Mouse (Mus musculus) bone marrow macrophage, adult 2 months (primary cell): Measurements from ENCODE around the gene Dnase2b. TPM values are rescaled to one million over a fixed set of nuclear protein-coding genes. Genes with fewer than 3 reads are reported as not detected.
A peak's percentile ranks its signal among the peaks of the same experiment; 100 is the strongest.

ENCODE experiments used
- H3K27ac ChIP-seq: 2 replicates; pipeline ENCODE4 v1.5.1; 2012; ENCODE audit warnings: low read depth, low read length; ENCODE audit not compliant: insufficient read depth
- H3K4me1 ChIP-seq: 2 replicates; pipeline ENCODE4 v1.6.1; 2012; ENCODE audit warnings: low read length; ENCODE audit not compliant: control insufficient read depth, insufficient read depth
- H3K4me3 ChIP-seq: 2 replicates; pipeline ENCODE4 v1.5.1; 2012; ENCODE audit warnings: mild to moderate bottlenecking, low read length, moderate library complexity; ENCODE audit not compliant: insufficient read depth
- CTCF ChIP-seq: IDR thresholded peaks from 2 replicates; pipeline ENCODE4 v1.5.1; 2012; ENCODE audit warnings: low read depth, mild to moderate bottlenecking, low read length, moderate library complexity
- POLR2A ChIP-seq: IDR thresholded peaks from 2 replicates; pipeline ENCODE4 v1.6.1; 2012; ENCODE audit warnings: mild to moderate bottlenecking, low read depth, low read length, borderline replicate concordance
- polyA plus RNA-seq: library from polyadenylated mRNA; stranded (reverse); fragments of >200 nt; gene quantifications from 2 replicates; pipeline ENCODE4 v1.2.4, GENCODE M21; 2012; ENCODE audit not compliant: missing spikeins, insufficient read depth, insufficient read length

Gene Dnase2b
- not detected in 2 replicates for polyA plus RNA-seq

DNA sequence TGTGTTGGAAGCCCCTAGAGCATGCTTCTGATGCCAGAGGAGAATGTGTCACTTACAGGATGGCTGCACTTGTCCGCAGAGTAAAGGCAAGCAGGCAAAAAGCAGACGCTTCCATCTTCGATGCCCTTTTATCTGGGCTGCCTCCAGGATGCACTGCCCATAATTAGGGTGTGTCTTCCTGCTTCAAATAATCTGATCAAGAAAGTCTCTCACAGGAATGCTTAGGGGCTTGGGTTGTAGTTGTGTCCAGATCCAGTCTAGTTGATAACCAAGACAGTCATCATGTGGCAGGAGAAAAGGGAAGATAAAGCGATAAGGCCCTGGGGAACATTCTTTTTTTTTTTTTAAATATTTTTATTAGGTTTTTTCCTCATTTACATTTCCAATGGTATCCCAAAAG, at the start of gene Dnase2b:
TSS of gene Dnase2b (minus strand) at position 101 of the 400 bp plus-strand sequence.
- H3K4me1 ChIP-seq, result peaks cover 6% of the 10 kb centered on the region
- H3K27ac ChIP-seq, result no peak within 1 kb of the TSS
- H3K4me3 ChIP-seq, result no peak within 1 kb of the TSS
- TF ChIP-seq CTCF (no peak), POLR2A (no peak)

DNA sequence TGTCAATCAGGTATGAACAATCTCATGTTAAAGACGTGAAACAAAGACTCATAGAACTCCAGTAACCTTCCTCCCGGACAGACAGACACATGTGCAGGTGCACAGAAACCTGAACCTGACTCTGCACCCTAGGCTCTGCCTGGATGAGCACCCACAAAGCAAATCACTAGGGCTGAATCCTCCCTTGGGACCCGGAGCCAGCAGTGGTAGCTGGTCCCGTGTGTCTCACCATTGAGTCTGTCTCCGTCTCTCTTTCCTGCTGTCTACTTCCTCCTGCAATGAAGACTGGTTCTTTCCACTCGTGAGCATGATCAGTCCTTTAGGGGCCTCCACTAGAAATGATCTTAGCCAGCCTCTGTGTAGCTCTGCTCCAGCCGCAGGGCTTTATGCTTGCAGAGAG, 46.5 kb upstream of the Dnase2b start:
- Histone ChIP-seq H3K4me3 (no peak overlapping the region), H3K27ac (no peak overlapping the region), H3K4me1 (peaks cover 10% of the 10 kb centered on the region)
- TF ChIP-seq POLR2A (no peak), CTCF (no peak)

GRCm38 (mm10) chr3:146661001-146661400, 45.6 kb upstream of the Dnase2b start:
- Histone ChIP-seq H3K4me3 (no peak overlapping the region), H3K27ac (no peak overlapping the region), H3K4me1 (peaks cover 12% of the 10 kb centered on the region)
- no peak for TF ChIP-seq CTCF
- TF ChIP-seq POLR2A, result no peak

DNA sequence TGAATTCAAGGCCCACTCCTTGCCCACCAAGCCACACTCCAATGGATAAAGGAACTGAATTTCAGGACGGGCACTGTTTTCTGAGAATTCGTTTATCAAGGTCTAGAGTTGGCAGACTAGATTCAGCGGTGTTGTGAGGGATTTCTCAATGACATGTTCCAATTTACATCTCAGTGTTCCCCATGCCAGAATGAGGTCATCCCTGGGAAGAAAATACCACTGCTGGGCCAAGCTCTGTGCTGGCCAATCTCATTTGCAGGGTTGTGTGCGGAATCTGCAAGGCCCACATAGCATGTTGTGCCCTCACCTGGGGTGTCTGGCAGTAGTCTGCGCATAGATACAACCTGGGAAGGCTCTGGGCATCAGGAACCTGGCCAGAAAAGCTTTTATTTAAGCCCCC, 43.9 kb upstream of the Dnase2b start:
- Histone ChIP-seq H3K4me3 (no peak overlapping the region), H3K4me1 (peaks cover 20% of the 10 kb centered on the region), H3K27ac (no peak overlapping the region)
- TF ChIP-seq POLR2A (no peak), CTCF (no peak)

DNA sequence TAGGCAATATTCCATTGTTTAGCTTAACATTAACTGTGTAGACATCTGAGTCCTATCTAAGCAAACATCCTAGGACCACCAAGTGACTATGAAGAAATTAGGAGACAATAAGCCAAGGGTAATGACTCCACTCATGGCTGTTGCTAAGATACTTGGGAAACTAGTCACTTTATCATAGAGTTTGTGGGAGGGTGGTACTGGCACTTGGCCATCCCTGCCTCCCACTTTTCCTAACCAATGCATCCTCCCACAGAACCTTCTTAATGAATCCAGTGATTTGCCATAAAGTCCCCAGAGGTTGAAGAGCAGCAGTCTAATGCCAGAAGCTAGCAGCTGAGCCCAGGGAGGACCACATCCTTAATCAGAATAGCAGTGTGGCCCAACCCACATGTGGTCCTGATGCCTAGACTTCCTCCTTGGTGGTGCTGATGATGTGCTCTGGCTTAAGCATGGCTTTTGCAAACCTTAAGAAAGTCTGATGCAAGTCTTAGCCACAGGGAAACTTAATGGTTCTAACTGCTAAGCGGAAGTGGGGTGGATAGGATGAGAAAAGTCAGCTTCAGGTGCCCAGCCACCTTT, 42.8 kb upstream of the Dnase2b start:
- no peak overlapping the region for H3K27ac ChIP-seq
- TF ChIP-seq CTCF (no peak), POLR2A (no peak)
- H3K4me1 ChIP-seq, result peaks cover 28% of the 10 kb centered on the region
- no peak overlapping the region for H3K4me3 ChIP-seq

DNA sequence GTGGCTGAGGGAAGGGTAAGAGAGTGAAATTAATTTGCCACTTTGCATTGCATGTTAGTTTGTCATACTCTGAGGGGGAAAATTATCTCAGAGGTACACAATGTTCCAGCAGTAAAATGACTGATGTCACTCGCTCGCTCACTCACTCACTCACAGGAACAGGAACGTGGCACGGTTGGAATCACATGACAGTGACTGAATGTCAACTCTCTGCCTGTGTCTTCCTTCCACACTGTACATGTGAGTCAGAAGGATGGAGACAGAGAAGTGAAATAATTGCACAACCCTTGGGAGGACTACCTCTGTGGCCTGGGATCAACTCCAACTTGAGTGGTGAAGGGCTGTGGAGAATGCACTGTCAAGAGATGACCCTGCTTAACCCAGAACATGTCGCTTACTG, 42.0 kb upstream of the Dnase2b start:
- Histone ChIP-seq H3K27ac (peak overlapping the region; percentile 49), H3K4me3 (no peak overlapping the region)
- TF ChIP-seq POLR2A (no peak), CTCF (no peak)

DNA sequence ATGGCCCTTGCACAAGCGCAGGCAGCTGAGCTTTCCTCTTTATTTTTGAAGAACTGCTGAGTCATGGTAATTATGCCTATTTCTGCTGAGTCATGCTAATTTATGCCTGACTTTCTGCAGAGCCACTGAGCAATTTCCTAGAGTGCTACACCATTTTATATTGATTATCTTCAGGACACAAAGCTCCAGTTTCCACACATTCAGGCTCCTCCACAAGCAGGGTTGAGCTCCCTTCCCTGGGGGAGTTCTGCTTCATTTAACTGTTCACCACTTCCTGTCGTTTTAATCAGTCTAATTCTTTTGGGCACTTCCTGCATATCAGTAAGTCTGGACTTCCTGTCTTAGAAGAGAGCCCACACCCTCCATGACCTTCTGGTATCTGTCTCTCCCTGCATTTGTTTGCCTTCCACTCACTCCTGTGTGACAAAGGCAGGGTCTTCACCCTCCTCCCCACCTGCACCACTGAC, 39.7 kb upstream of the Dnase2b start:
- Histone ChIP-seq H3K4me3 (no peak overlapping the region), H3K27ac (peak overlapping the region; percentile 41), H3K4me1 (peaks cover 28% of the 10 kb centered on the region)
- TF ChIP-seq CTCF (no peak), POLR2A (no peak)

More for the DNA sequence above, 42.0 kb upstream of the Dnase2b start:
- peaks cover 28% of the 10 kb centered on the region for H3K4me1 ChIP-seq

GRCm38 (mm10) chr3:146653692-146654091, 38.3 kb upstream of the Dnase2b start:
- Histone ChIP-seq H3K4me3 (no peak overlapping the region), H3K27ac (no peak overlapping the region), H3K4me1 (peaks cover 28% of the 10 kb centered on the region)
- TF ChIP-seq POLR2A, result no peak
- no peak for TF ChIP-seq CTCF

GRCm38 (mm10) chr3:146652431-146652830, 37.0 kb upstream of the Dnase2b start:
- Histone ChIP-seq H3K4me1 (peaks cover 24% of the 10 kb centered on the region), H3K4me3 (no peak overlapping the region), H3K27ac (no peak overlapping the region)
- TF ChIP-seq POLR2A (no peak), CTCF (no peak)

DNA sequence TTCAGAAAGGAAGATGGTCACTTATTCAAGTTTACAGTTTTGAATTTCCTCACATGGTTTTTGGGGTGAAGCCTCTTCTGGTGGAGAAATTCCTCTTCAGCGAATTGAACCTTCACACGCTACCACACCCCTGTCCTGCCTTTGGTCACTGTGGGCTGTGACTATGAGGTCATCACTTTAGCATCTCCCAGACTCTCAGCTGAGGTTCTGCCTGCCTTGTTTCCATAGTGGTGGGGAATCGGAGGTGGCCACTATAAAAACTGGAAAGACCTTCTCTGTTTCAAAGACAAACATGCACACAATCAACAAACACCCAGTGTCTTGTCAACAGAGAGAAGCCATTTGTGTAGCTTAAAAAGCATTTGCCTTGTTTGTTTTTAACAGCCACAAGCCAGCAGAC, 35.8 kb upstream of the Dnase2b start, which contains the start of gene 4930503B20Rik:
TSS of gene 4930503B20Rik (minus strand) at position 101 of the 400 bp plus-strand sequence.
- Histone ChIP-seq H3K4me3 (no peak within 1 kb of the TSS), H3K4me1 (peaks cover 18% of the 10 kb centered on the region), H3K27ac (no peak within 1 kb of the TSS)
- TF ChIP-seq POLR2A, result no peak
- no peak for TF ChIP-seq CTCF
